Comparison of ENCODE assay signal across 25 mouse cellular contexts in the genomic region with DNA sequence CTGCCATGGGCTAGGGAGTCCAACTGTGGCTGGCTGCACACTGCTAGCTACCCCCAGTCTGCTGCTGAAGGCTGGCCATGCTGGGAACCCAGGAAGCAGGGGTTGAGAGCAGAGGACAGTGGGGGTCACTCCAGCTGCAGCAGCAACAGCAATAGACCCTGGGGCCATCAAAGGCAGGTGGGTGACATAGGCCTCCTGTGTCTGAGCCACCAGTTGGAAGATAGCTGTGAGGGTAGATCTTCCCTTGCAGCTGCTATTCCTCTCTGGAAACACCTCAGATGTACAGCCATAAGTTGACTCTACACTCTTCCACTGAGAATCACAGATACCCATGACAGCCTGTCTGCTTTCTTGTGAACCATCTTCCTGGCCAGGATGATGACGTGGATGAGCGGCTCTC.
DNase-seq lines count a peak whose midpoint lies in the region; ATAC-seq lines count a peak whose summit lies in the region.
"Had no signal": no experiment of that assay in that cellular context is flagged by ENCODE, and none has a peak within 500 bp of the region (broad histone marks: within the 10 kb centered on the region; RNA-seq: fewer than 3 reads in every experiment).

No protein-coding gene starts in this region.

- no peak overlapping the region for H3K27ac ChIP-seq in forebrain, embryonic 11.5 days (ENCODE audit: low read depth, low read length)
- H3K27ac ChIP-seq in forebrain, embryonic 16.5 days (ENCODE audit: low read length), result no peak overlapping the region
- no peak overlapping the region for H3K27ac ChIP-seq in heart, embryonic 10.5 days
- H3K27ac ChIP-seq in midbrain, embryonic 11.5 days (ENCODE audit: low read depth, low read length), result no peak overlapping the region
- no peak overlapping the region for H3K27ac ChIP-seq in midbrain, embryonic 13.5 days
- H3K27ac ChIP-seq: embryonic facial prominence, embryonic 10.5 days; embryonic facial prominence, embryonic 12.5 days; forebrain, embryonic 12.5 days had no signal

- H3K36me3 ChIP-seq in forebrain, embryonic 11.5 days (ENCODE audit: control insufficient read depth, insufficient read depth, low read length), result no peaks in the 10 kb centered on the region
- H3K36me3 ChIP-seq in forebrain, embryonic 16.5 days (ENCODE audit: control insufficient read depth, insufficient read depth), result no peaks in the 10 kb centered on the region
- no peaks in the 10 kb centered on the region for H3K36me3 ChIP-seq in heart, embryonic 10.5 days
- H3K36me3 ChIP-seq in midbrain, embryonic 11.5 days (ENCODE audit: control insufficient read depth, insufficient read depth, low read length), result no peaks in the 10 kb centered on the region
- no peaks in the 10 kb centered on the region for H3K36me3 ChIP-seq in midbrain, embryonic 13.5 days
- H3K36me3 ChIP-seq: embryonic facial prominence, embryonic 10.5 days; embryonic facial prominence, embryonic 12.5 days; forebrain, embryonic 12.5 days; G1E had no signal

- H3K4me3 ChIP-seq in forebrain, embryonic 11.5 days (ENCODE audit: low read depth, low read length), result no peak overlapping the region
- H3K4me3 ChIP-seq in forebrain, embryonic 16.5 days (replicated peaks; ENCODE audit: low read length), result no peak overlapping the region
- no peak overlapping the region for H3K4me3 ChIP-seq in heart, embryonic 10.5 days
- no peak overlapping the region for H3K4me3 ChIP-seq in midbrain, embryonic 11.5 days (ENCODE audit: low read depth, low read length)
- no peak overlapping the region for H3K4me3 ChIP-seq in midbrain, embryonic 13.5 days (replicated peaks)
- H3K4me3 ChIP-seq: embryonic facial prominence, embryonic 10.5 days; embryonic facial prominence, embryonic 12.5 days; forebrain, embryonic 12.5 days had no signal

- no peak overlapping the region for H3K4me2 ChIP-seq in forebrain, embryonic 11.5 days (ENCODE audit: low read depth, low read length, severe bottlenecking)
- no peak overlapping the region for H3K4me2 ChIP-seq in forebrain, embryonic 16.5 days (ENCODE audit: low read length)
- H3K4me2 ChIP-seq in midbrain, embryonic 11.5 days, result no peak overlapping the region
- H3K4me2 ChIP-seq in midbrain, embryonic 13.5 days (replicated peaks), result no peak overlapping the region
- H3K4me2 ChIP-seq: embryonic facial prominence, embryonic 12.5 days; forebrain, embryonic 12.5 days had no signal

- DNase-seq in forebrain, embryonic 11.5 days (ENCODE audit: low spot score), result peak; percentile 35
- peak; percentile 53 for DNase-seq in heart, embryonic 10.5 days (ENCODE audit: low spot score)
- no peak for DNase-seq in heart, postnatal 4 days
- DNase-seq in midbrain, embryonic 11.5 days (ENCODE audit: low spot score, missing footprints), result peak; percentile 44
- DNase-seq: adrenal gland, adult 8-10 months; adrenal gland, postnatal 14 days; adrenal gland, postnatal 36 days; B cell, adult 2 months; cerebellum, adult 11-12 months; cerebellum, adult 2 months; cerebellum, adult 9-10 months; cerebellum, postnatal 10 days; cerebellum, postnatal 25 days; forebrain, postnatal 0 days had no signal

- no peak for ATAC-seq in forebrain, embryonic 11.5 days (replicated peaks; ENCODE audit: low FRiP score)
- no peak for ATAC-seq in forebrain, embryonic 16.5 days
- ATAC-seq in midbrain, embryonic 11.5 days (ENCODE audit: low FRiP score), result no peak
- no peak for ATAC-seq in midbrain, embryonic 13.5 days
- ATAC-seq: activated CD4-positive, CD25-positive, alpha-beta regulatory T cell, adult 4 months; CD4-positive, CD25-positive, alpha-beta regulatory T cell, adult 4 months; forebrain, embryonic 14.5 days; forebrain, postnatal 0 days; Patski had no signal

- H3K9me3 ChIP-seq in forebrain, embryonic 11.5 days (ENCODE audit: control insufficient read depth, low read length), result no peaks in the 10 kb centered on the region
- H3K9me3 ChIP-seq in forebrain, embryonic 16.5 days (ENCODE audit: control insufficient read depth, low read length), result no peaks in the 10 kb centered on the region
- no peaks in the 10 kb centered on the region for H3K9me3 ChIP-seq in heart, embryonic 10.5 days
- no peaks in the 10 kb centered on the region for H3K9me3 ChIP-seq in midbrain, embryonic 11.5 days (ENCODE audit: control insufficient read depth, low read length)
- no peaks in the 10 kb centered on the region for H3K9me3 ChIP-seq in midbrain, embryonic 13.5 days
- H3K9me3 ChIP-seq: embryonic facial prominence, embryonic 10.5 days; embryonic facial prominence, embryonic 12.5 days; forebrain, embryonic 12.5 days; G1E had no signal

- H3K9ac ChIP-seq in forebrain, embryonic 11.5 days (ENCODE audit: low read length), result no peak overlapping the region
- no peak overlapping the region for H3K9ac ChIP-seq in forebrain, embryonic 16.5 days (replicated peaks; ENCODE audit: low read depth, low read length)
- no peak overlapping the region for H3K9ac ChIP-seq in midbrain, embryonic 11.5 days (ENCODE audit: low read length)
- no peak overlapping the region for H3K9ac ChIP-seq in midbrain, embryonic 13.5 days (replicated peaks)
- H3K9ac ChIP-seq: embryonic facial prominence, embryonic 12.5 days; forebrain, embryonic 12.5 days; forebrain, postnatal 0 days had no signal

- H3K27me3 ChIP-seq in forebrain, embryonic 11.5 days (ENCODE audit: control insufficient read depth, insufficient read depth, low read length), result no peaks in the 10 kb centered on the region
- no peaks in the 10 kb centered on the region for H3K27me3 ChIP-seq in forebrain, embryonic 16.5 days (replicated peaks; ENCODE audit: control insufficient read depth, insufficient read depth, low read length)
- H3K27me3 ChIP-seq in heart, embryonic 10.5 days (ENCODE audit: insufficient read depth, poor library complexity, severe bottlenecking), result no peaks in the 10 kb centered on the region
- H3K27me3 ChIP-seq in midbrain, embryonic 11.5 days (ENCODE audit: control insufficient read depth, insufficient read depth, low read length), result no peaks in the 10 kb centered on the region
- H3K27me3 ChIP-seq in midbrain, embryonic 13.5 days, result peaks cover 2% of the 10 kb centered on the region; the same call in 1 of the 2 replicates
- H3K27me3 ChIP-seq: CH12.LX; embryonic facial prominence, embryonic 12.5 days; forebrain, embryonic 12.5 days; Patski had no signal

- 89% methylated on average over 2 of the region's 2 CpGs for WGBS in forebrain, embryonic 11.5 days
- WGBS in forebrain, embryonic 16.5 days, result 93% methylated on average over 2 of the region's 2 CpGs
- 86% methylated on average over 2 of the region's 2 CpGs for WGBS in heart, embryonic 10.5 days
- WGBS in midbrain, embryonic 11.5 days, result 89% methylated on average over 2 of the region's 2 CpGs
- WGBS in midbrain, embryonic 13.5 days, result 89% methylated on average over 2 of the region's 2 CpGs

- H3K4me1 ChIP-seq in forebrain, embryonic 11.5 days (replicated peaks; ENCODE audit: control insufficient read depth, insufficient read depth, low read length), result no peaks in the 10 kb centered on the region
- H3K4me1 ChIP-seq in forebrain, embryonic 16.5 days (replicated peaks; ENCODE audit: control insufficient read depth, insufficient read depth, low read length), result no peaks in the 10 kb centered on the region
- no peaks in the 10 kb centered on the region for H3K4me1 ChIP-seq in heart, embryonic 10.5 days
- no peaks in the 10 kb centered on the region for H3K4me1 ChIP-seq in midbrain, embryonic 11.5 days (ENCODE audit: control insufficient read depth, insufficient read depth, low read length)
- no peaks in the 10 kb centered on the region for H3K4me1 ChIP-seq in midbrain, embryonic 13.5 days (replicated peaks)
- H3K4me1 ChIP-seq: embryonic facial prominence, embryonic 10.5 days; embryonic facial prominence, embryonic 12.5 days; forebrain, embryonic 12.5 days had no signal
